Mouse (Mus musculus): Measurements from ENCODE around the gene Hist1h2bb. TPM values are rescaled to one million over a fixed set of nuclear protein-coding genes. Genes with fewer than 3 reads are reported as not detected.
A peak's percentile ranks its signal among the peaks of the same experiment; 100 is the strongest.

Hist1h2bb gene
- total and polyA plus RNA-seq, 3 experiments = 3.2 to 2,278 TPM; not detected in 1

DNA sequence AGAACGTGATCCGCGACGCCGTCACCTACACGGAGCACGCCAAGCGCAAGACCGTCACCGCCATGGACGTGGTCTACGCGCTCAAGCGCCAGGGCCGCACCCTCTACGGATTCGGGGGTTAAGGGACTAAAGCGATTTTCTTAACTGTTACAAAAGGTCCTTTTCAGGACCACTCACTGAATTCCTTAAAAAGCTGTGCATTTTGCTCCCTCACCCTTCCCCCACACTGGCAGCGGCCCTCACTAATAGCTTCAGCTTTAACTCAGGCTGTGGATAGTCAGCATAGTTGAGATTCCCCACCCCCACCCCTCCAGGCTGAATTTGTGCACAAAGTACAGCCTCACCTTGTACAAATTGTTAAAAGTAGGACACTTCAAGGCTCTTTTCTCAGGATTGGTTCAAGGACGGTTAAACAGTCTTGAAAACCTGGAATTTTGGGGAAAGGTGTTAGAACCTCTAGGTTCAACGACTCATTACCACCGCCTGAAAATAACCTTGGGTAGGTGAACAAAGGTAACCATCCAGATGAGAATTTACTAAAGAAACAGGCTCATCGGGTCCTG is 10.8 kb downstream of the Hist1h2bb start:
- Histone ChIP-seq H3K9me3 (replicated peaks; ENCODE audit: insufficient read depth, low read length) (no peaks in the 10 kb centered on the region), H3K36me3 (ENCODE audit: control insufficient read depth in 1 of 2, insufficient read depth in 2 of 2, low read length in 2 of 2) (peaks cover 0 to 49% of the 10 kb centered on the region in 2 experiments; a peak in 2 of 4 replicates), H3K9ac (ENCODE audit: control insufficient read depth, low read depth, low read length, poor library complexity, severe bottlenecking) (peak overlapping the region; percentile 67), H3K4me1 (ENCODE audit: control insufficient read depth in 1 of 2, insufficient read depth in 2 of 2, low read length in 2 of 2) (peaks cover 0 to 11% of the 10 kb centered on the region in 2 experiments; a peak in 2 of 4 replicates), H3K4me3 (ENCODE audit: control insufficient read depth in 1 of 2, insufficient read depth in 1 of 2, low read depth in 2 of 2, low read length in 2 of 2) (peak overlapping the region in 1 of 2 experiments; percentile 30; a peak in 1 of 4 replicates), H3K27me3 (ENCODE audit: control insufficient read depth in 1 of 2, insufficient read depth in 2 of 2, low read length in 2 of 2) (no peaks in the 10 kb centered on the region), H3K27ac (ENCODE audit: control insufficient read depth, low read depth, low read length) (peak overlapping the region; percentile 81), H3K79me2 (ENCODE audit: control insufficient read depth, insufficient read depth, low read length, poor library complexity) (no peaks in the 10 kb centered on the region; the same call in 1 of the 2 replicates)
- DNase-seq (ENCODE audit: low read depth, low spot score) = peak; percentile 92
- peak; percentile 92; the same call in 1 of the 2 replicates for TF ChIP-seq UBTF (IDR thresholded peaks at IDR 0.05; ENCODE audit: borderline replicate concordance, insufficient read depth, low read depth, low read length)
- TF ChIP-seq TBP (IDR thresholded peaks at IDR 0.05; ENCODE audit: low read depth, low read length) = peak; percentile 39; the same call in 1 of the 2 replicates
- TF ChIP-seq E2F4 (IDR thresholded peaks at IDR 0.05; ENCODE audit: borderline replicate concordance, low read depth, low read length) = no peak
- TF ChIP-seq POLR2A (IDR thresholded peaks at IDR 0.05; ENCODE audit: control insufficient read depth in 1 of 2, insufficient read depth in 1 of 2, low read depth in 1 of 2, low read length in 2 of 2, poor library complexity in 1 of 2) = peak; percentile 97 to 100
- no peak for TF ChIP-seq CHD1 (IDR thresholded peaks at IDR 0.05; ENCODE audit: low read depth, low read length)
- no peak for TF ChIP-seq NRF1 (IDR thresholded peaks at IDR 0.05; ENCODE audit: insufficient read depth, low read depth, low read length, poor library complexity, severe bottlenecking)
- peak; percentile 98; the same call in 1 of the 2 replicates for TF ChIP-seq POLR2AphosphoS5 (IDR thresholded peaks at IDR 0.05; ENCODE audit: borderline replicate concordance, low read depth, low read length)
- TF ChIP-seq NELFE (IDR thresholded peaks at IDR 0.05; ENCODE audit: low read depth, low read length) = no peak

DNA sequence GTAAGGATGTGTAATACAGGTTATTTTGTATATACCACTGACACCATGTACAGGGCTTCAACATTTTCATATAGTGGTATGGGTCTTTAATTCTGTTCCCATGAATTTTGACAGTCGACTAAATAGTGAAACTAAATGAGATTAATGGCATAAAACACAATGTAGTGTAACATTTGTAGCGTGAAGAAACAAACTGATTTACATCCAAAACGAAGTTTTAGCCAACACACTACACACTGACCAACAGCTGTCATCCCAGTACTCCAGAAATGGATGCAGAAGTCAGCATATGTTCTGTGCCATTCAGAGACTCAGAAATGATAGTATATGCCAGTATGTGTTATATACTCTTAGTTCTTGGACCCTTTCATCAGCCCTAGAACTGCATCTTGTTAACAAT is 11.4 kb downstream of the Hist1h2bb start:
- Histone ChIP-seq H3K9me3 (replicated peaks; ENCODE audit: insufficient read depth, low read length) (no peaks in the 10 kb centered on the region), H3K4me3 (ENCODE audit: control insufficient read depth in 1 of 2, insufficient read depth in 1 of 2, low read depth in 2 of 2, low read length in 2 of 2) (no peak overlapping the region), H3K9ac (ENCODE audit: control insufficient read depth, low read depth, low read length, poor library complexity, severe bottlenecking) (peak overlapping the region; percentile 67), H3K36me3 (ENCODE audit: control insufficient read depth in 1 of 2, insufficient read depth in 2 of 2, low read length in 2 of 2) (peaks cover 0 to 50% of the 10 kb centered on the region in 2 experiments; a peak in 2 of 4 replicates), H3K79me2 (ENCODE audit: control insufficient read depth, insufficient read depth, low read length, poor library complexity) (no peaks in the 10 kb centered on the region), H3K4me1 (ENCODE audit: control insufficient read depth in 1 of 2, insufficient read depth in 2 of 2, low read length in 2 of 2) (peaks cover 0 to 11% of the 10 kb centered on the region in 2 experiments; a peak in 2 of 4 replicates), H3K27ac (ENCODE audit: control insufficient read depth, low read depth, low read length) (peak overlapping the region; percentile 70), H3K27me3 (ENCODE audit: control insufficient read depth in 1 of 2, insufficient read depth in 2 of 2, low read length in 2 of 2) (no peaks in the 10 kb centered on the region)
- TF ChIP-seq ZKSCAN1 (IDR thresholded peaks at IDR 0.05; ENCODE audit: low read depth, low read length) (no peak), POLR2A (IDR thresholded peaks at IDR 0.05; ENCODE audit: control insufficient read depth in 1 of 2, insufficient read depth in 1 of 2, low read depth in 1 of 2, low read length in 2 of 2, poor library complexity in 1 of 2) (no peak), ELF1 (IDR thresholded peaks at IDR 0.05; ENCODE audit: low read depth, low read length) (no peak), CHD2 (IDR thresholded peaks at IDR 0.05; ENCODE audit: low read length) (no peak), JUND (IDR thresholded peaks at IDR 0.05; ENCODE audit: low read depth, low read length) (no peak), GABPA (IDR thresholded peaks at IDR 0.05; ENCODE audit: low read depth, low read length) (no peak), CTCF (IDR thresholded peaks at IDR 0.05 in 2 of 3, conservative IDR thresholded peaks at IDR 0.05 in 1 of 3; ENCODE audit: control insufficient read depth in 1 of 3, insufficient read depth in 1 of 3, low read depth in 2 of 3, low read length in 3 of 3, poor library complexity in 1 of 3, severe bottlenecking in 1 of 3) (no peak), SMC3 (IDR thresholded peaks at IDR 0.05; ENCODE audit: low read depth, low read length) (no peak), ZC3H11A (IDR thresholded peaks at IDR 0.05; ENCODE audit: low read depth, low read length) (no peak), TCF12 (IDR thresholded peaks at IDR 0.05; ENCODE audit: low read depth, low read length) (no peak), MAX (IDR thresholded peaks at IDR 0.05; ENCODE audit: low read length) (no peak), MAZ (IDR thresholded peaks at IDR 0.05; ENCODE audit: low read depth, low read length) (no peak)
- DNase-seq (ENCODE audit: low read depth, low spot score) = no peak

Measured in MEL (cell line).